Comparison of ENCODE assay signal across 9 mouse cellular contexts in the genomic region with DNA sequence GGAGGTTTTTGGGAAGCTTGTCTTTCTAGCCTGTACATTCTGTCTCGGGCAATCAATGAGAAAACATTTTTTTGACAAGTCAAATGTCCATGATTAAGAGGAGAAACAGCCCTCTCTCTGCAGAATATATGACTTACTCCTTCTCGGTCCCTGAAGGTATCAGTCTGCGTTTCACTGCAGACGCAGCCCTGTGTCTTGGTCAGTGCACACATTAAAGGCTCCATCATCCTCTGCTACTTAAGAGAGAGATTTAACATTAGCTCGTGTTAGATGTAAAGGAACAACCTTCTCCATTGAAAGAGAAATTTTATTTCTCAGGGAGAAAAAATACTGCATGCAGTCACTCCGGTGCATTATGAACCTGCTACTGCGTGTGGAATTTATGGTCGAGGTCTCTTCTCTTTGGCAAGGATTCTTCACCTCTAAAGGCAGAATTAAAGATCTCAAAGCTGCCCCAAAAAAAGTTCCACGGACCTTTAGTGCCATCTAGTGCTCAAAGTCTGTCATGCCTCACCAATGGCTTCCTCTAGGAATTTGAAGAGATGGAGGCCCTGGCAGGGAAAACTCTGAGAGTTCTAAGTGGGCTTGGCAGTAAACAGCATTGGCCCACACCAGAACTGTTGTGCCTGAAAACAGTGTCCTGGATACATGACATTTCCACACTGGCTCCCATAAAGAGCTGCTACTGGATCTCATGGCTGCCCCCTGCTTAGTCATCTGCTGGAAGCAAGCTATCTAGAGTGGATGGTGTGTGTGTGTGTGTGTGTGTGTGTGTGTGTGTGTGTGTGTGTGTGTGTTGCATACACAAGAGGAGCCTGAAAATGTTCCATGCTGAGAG.
DNase-seq lines count a peak whose midpoint lies in the region; ATAC-seq lines count a peak whose summit lies in the region.
"Had no signal": no experiment of that assay in that cellular context is flagged by ENCODE, and none has a peak within 500 bp of the region (broad histone marks: within the 10 kb centered on the region; RNA-seq: fewer than 3 reads in every experiment).

No protein-coding gene starts in this region.

- WGBS in embryonic facial prominence, embryonic 14.5 days = 34% methylated on average over 9 of the region's 9 CpGs
- WGBS in liver, embryonic 11.5 days = 41% methylated on average over 9 of the region's 9 CpGs
- 23% methylated on average over 9 of the region's 9 CpGs for WGBS in neural tube, embryonic 12.5 days

- no peak overlapping the region for H3K4me3 ChIP-seq in embryonic facial prominence, embryonic 14.5 days (ENCODE audit: low read depth, low read length)
- no peak overlapping the region for H3K4me3 ChIP-seq in liver, embryonic 11.5 days (ENCODE audit: low read depth, low read length)
- H3K4me3 ChIP-seq in neural tube, embryonic 12.5 days = no peak overlapping the region
- H3K4me3 ChIP-seq: embryonic facial prominence, embryonic 15.5 days had no signal

- H3K4me2 ChIP-seq in embryonic facial prominence, embryonic 14.5 days (ENCODE audit: low read depth, low read length) = no peak overlapping the region
- no peak overlapping the region for H3K4me2 ChIP-seq in liver, embryonic 11.5 days
- H3K4me2 ChIP-seq in neural tube, embryonic 12.5 days (replicated peaks) = 0 out of 2 replicates have a peak overlapping the region, but pooled peaks have one; percentile 4
- H3K4me2 ChIP-seq: embryonic facial prominence, embryonic 15.5 days had no signal

- H3K36me3 ChIP-seq in embryonic facial prominence, embryonic 14.5 days (ENCODE audit: control insufficient read depth, insufficient read depth, low read length) = no peaks in the 10 kb centered on the region
- H3K36me3 ChIP-seq in liver, embryonic 11.5 days (ENCODE audit: control insufficient read depth, insufficient read depth, low read length) = no peaks in the 10 kb centered on the region
- H3K36me3 ChIP-seq in neural tube, embryonic 12.5 days = no peaks in the 10 kb centered on the region
- H3K36me3 ChIP-seq: embryonic facial prominence, embryonic 15.5 days had no signal

- H3K27ac ChIP-seq in embryonic facial prominence, embryonic 14.5 days (replicated peaks; ENCODE audit: low read depth, low read length) = no peak overlapping the region
- no peak overlapping the region for H3K27ac ChIP-seq in liver, embryonic 11.5 days (ENCODE audit: low read depth, low read length)
- no peak overlapping the region for H3K27ac ChIP-seq in neural tube, embryonic 12.5 days
- H3K27ac ChIP-seq: embryonic facial prominence, embryonic 15.5 days had no signal

- intact Hi-C loops in heart, postnatal 10 days (cut with DNase I) = loop anchor here (2.0 to 5.0 kb wide), 5 partner anchors 45 to 817 kb away; no protein-coding TSS in a partner anchor

- peak; percentile 33; the same call in 1 of the 2 replicates for ATAC-seq in embryonic facial prominence, embryonic 14.5 days (ENCODE audit: low read depth)
- no peak for ATAC-seq in liver, embryonic 11.5 days (replicated peaks; ENCODE audit: low FRiP score)
- peak; percentile 57 for ATAC-seq in neural tube, embryonic 12.5 days (ENCODE audit: low FRiP score, low read depth)

- H3K9me3 ChIP-seq in embryonic facial prominence, embryonic 14.5 days (ENCODE audit: control insufficient read depth, low read length) = no peaks in the 10 kb centered on the region
- no peaks in the 10 kb centered on the region for H3K9me3 ChIP-seq in liver, embryonic 11.5 days (ENCODE audit: control insufficient read depth, low read length)
- no peaks in the 10 kb centered on the region for H3K9me3 ChIP-seq in neural tube, embryonic 12.5 days
- H3K9me3 ChIP-seq: embryonic facial prominence, embryonic 15.5 days had no signal

- no peaks in the 10 kb centered on the region for H3K4me1 ChIP-seq in embryonic facial prominence, embryonic 14.5 days (ENCODE audit: control insufficient read depth, insufficient read depth, low read length)
- H3K4me1 ChIP-seq in liver, embryonic 11.5 days (replicated peaks; ENCODE audit: control insufficient read depth, insufficient read depth, low read length) = no peaks in the 10 kb centered on the region
- H3K4me1 ChIP-seq in neural tube, embryonic 12.5 days = no peaks in the 10 kb centered on the region

- peak; percentile 73 for DNase-seq in CD4-positive, CD25-positive, alpha-beta regulatory T cell, adult 2 months (ENCODE audit: low read depth, low spot score)
- DNase-seq in adrenal gland, postnatal 25 days = peak; percentile 45
- peak; percentile 85 for DNase-seq in embryonic facial prominence, embryonic 14.5 days (ENCODE audit: low spot score)
- peak; percentile 81 to 86 for DNase-seq in heart, postnatal 10 days
- peak; percentile 74 for DNase-seq in kidney, postnatal 10 days
- DNase-seq in liver, embryonic 11.5 days (ENCODE audit: low spot score) = peak; percentile 48
- peak; percentile 58 for DNase-seq in thymus, postnatal 14 days

- H3K9ac ChIP-seq in embryonic facial prominence, embryonic 14.5 days (ENCODE audit: low read depth, low read length) = no peak overlapping the region
- H3K9ac ChIP-seq in liver, embryonic 11.5 days (ENCODE audit: low read depth, low read length) = no peak overlapping the region
- no peak overlapping the region for H3K9ac ChIP-seq in neural tube, embryonic 12.5 days
- H3K9ac ChIP-seq: embryonic facial prominence, embryonic 15.5 days had no signal

- no peaks in the 10 kb centered on the region for H3K27me3 ChIP-seq in embryonic facial prominence, embryonic 14.5 days (replicated peaks; ENCODE audit: control insufficient read depth, insufficient read depth, low read length)
- no peaks in the 10 kb centered on the region for H3K27me3 ChIP-seq in liver, embryonic 11.5 days (replicated peaks; ENCODE audit: control insufficient read depth, insufficient read depth, low read length)
- no peaks in the 10 kb centered on the region for H3K27me3 ChIP-seq in neural tube, embryonic 12.5 days (replicated peaks)
- H3K27me3 ChIP-seq: embryonic facial prominence, embryonic 15.5 days had no signal
